In the genomic region with DNA sequence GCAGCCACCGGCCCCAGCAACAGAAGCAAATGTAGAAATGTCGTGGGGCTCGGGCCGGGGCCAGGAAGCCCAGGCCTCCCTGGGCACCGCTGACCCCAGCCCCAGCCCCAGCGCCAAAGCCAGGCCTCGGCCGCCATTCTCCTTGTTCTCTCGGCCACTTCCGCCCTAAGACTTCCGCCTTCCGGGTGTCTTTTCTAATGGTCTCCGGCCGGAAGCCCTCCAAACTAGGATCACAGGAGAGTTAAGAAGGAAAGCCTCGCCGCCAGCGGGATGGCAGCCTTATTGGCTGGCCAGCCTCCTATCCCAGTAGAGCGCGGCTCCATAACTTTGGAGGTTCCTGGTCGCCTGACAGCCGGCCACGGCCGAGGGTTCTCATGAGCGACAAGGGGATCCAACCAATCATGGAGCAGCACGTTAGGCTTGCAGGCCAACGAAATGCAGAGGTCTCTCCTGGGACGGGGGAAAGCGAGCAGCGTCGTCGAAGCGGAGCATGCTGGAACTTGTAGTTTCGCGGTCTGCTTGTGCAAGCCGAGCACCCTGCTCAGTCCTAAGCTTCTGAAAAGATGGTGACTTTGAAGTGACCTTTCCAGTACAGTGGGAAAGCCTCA, we compare ENCODE assay signal across 8 mouse cellular contexts. TPM values are rescaled to one million over a fixed set of nuclear protein-coding genes. Genes with fewer than 3 reads are reported as not detected.
DNase-seq lines count a peak whose midpoint lies in the region; ATAC-seq and TF ChIP-seq lines count a peak whose summit lies in the region.

A gene (minus strand): TSS at position 331 of the 608 bp plus-strand sequence.

- H3K9me3 ChIP-seq in embryonic facial prominence, embryonic 13.5 days, result no peaks in the 10 kb centered on the region
- H3K9me3 ChIP-seq in limb, embryonic 12.5 days, result no peaks in the 10 kb centered on the region
- no peaks in the 10 kb centered on the region for H3K9me3 ChIP-seq in midbrain, embryonic 15.5 days

- H3K9ac ChIP-seq in embryonic facial prominence, embryonic 13.5 days, result peak within 1 kb of the TSS; percentile 93
- peak within 1 kb of the TSS; percentile 86 for H3K9ac ChIP-seq in limb, embryonic 12.5 days (replicated peaks)
- H3K9ac ChIP-seq in midbrain, embryonic 15.5 days, result peak within 1 kb of the TSS; percentile 91

- H3K27ac ChIP-seq in embryonic facial prominence, embryonic 13.5 days, result peak within 1 kb of the TSS; percentile 89
- H3K27ac ChIP-seq in kidney, adult 2 months (ENCODE audit: insufficient read depth, low read depth, low read length), result peak within 1 kb of the TSS; percentile 73
- H3K27ac ChIP-seq in limb, embryonic 12.5 days, result peak within 1 kb of the TSS; percentile 91
- peak within 1 kb of the TSS; percentile 86 for H3K27ac ChIP-seq in midbrain, embryonic 15.5 days
- peak within 1 kb of the TSS; percentile 93 for H3K27ac ChIP-seq in spleen, adult 2 months (ENCODE audit: insufficient read depth, low read length)

- peak; percentile 96 for DNase-seq in 3134 (ENCODE audit: extremely low read depth, insufficient read length, low spot score)
- DNase-seq in adrenal gland, postnatal 36 days, result peak; percentile 96 to 97
- DNase-seq in heart, adult 18-20 months, result peak; percentile 97 to 99
- peak; percentile 99 for DNase-seq in kidney, adult 2 months
- peak; percentile 92 to 94 for DNase-seq in spleen, adult 2 months (ENCODE audit: low read depth in 1 of 2, low spot score in 2 of 2)

- H3K36me3 ChIP-seq in embryonic facial prominence, embryonic 13.5 days, result peaks cover 35% of the 10 kb centered on the region
- H3K36me3 ChIP-seq in kidney, adult 2 months (ENCODE audit: control insufficient read depth, insufficient read depth, low read length), result no peaks in the 10 kb centered on the region
- peaks cover 34% of the 10 kb centered on the region for H3K36me3 ChIP-seq in limb, embryonic 12.5 days
- H3K36me3 ChIP-seq in midbrain, embryonic 15.5 days (replicated peaks), result no peaks in the 10 kb centered on the region; the same call in 1 of the 2 replicates
- peaks cover 11% of the 10 kb centered on the region for H3K36me3 ChIP-seq in spleen, adult 2 months (ENCODE audit: control insufficient read depth, insufficient read depth, low read length)

- peaks cover 19% of the 10 kb centered on the region for H3K4me1 ChIP-seq in embryonic facial prominence, embryonic 13.5 days
- H3K4me1 ChIP-seq in kidney, adult 2 months (ENCODE audit: control insufficient read depth, insufficient read depth, low read length), result peaks cover 10% of the 10 kb centered on the region; the same call in 1 of the 2 replicates
- peaks cover 14% of the 10 kb centered on the region for H3K4me1 ChIP-seq in limb, embryonic 12.5 days (replicated peaks)
- peaks cover 23% of the 10 kb centered on the region for H3K4me1 ChIP-seq in midbrain, embryonic 15.5 days
- no peaks in the 10 kb centered on the region; the same call in 1 of the 2 replicates for H3K4me1 ChIP-seq in spleen, adult 2 months (ENCODE audit: control insufficient read depth, insufficient read depth, insufficient read length)

- H3K27me3 ChIP-seq in embryonic facial prominence, embryonic 13.5 days, result no peaks in the 10 kb centered on the region
- no peaks in the 10 kb centered on the region for H3K27me3 ChIP-seq in kidney, adult 2 months (replicated peaks; ENCODE audit: control insufficient read depth, insufficient read depth, low read length)
- no peaks in the 10 kb centered on the region for H3K27me3 ChIP-seq in limb, embryonic 12.5 days
- H3K27me3 ChIP-seq in midbrain, embryonic 15.5 days (replicated peaks), result no peaks in the 10 kb centered on the region
- H3K27me3 ChIP-seq in spleen, adult 2 months (ENCODE audit: control insufficient read depth, insufficient read depth, low read length), result no peaks in the 10 kb centered on the region

- TF ChIP-seq POLR2A in kidney, adult 2 months (IDR thresholded peaks at IDR 0.05; ENCODE audit: low read depth, low read length), result peak; percentile 10
- TF ChIP-seq POLR2A in spleen, adult 2 months (IDR thresholded peaks at IDR 0.05; ENCODE audit: low read depth, low read length), result peak; percentile 64

- WGBS in embryonic facial prominence, embryonic 13.5 days, result under 1% methylated on average over 35 of the region's 35 CpGs
- under 1% methylated on average over 35 of the region's 35 CpGs for WGBS in kidney, adult 2 months
- under 1% methylated on average over 35 of the region's 35 CpGs for WGBS in limb, embryonic 12.5 days
- under 1% methylated on average over 35 of the region's 35 CpGs for WGBS in midbrain, embryonic 15.5 days
- WGBS in spleen, adult 2 months, result under 1% methylated on average over 35 of the region's 35 CpGs

- peak within 1 kb of the TSS; percentile 93 for H3K4me3 ChIP-seq in embryonic facial prominence, embryonic 13.5 days
- H3K4me3 ChIP-seq in kidney, adult 2 months (ENCODE audit: insufficient read depth, low read depth, low read length), result peak within 1 kb of the TSS; percentile 99
- H3K4me3 ChIP-seq in limb, embryonic 12.5 days (replicated peaks), result peak within 1 kb of the TSS; percentile 95
- peak within 1 kb of the TSS; percentile 91 for H3K4me3 ChIP-seq in midbrain, embryonic 15.5 days
- peak within 1 kb of the TSS; percentile 89 for H3K4me3 ChIP-seq in spleen, adult 2 months (ENCODE audit: extremely low read depth, insufficient read depth, insufficient read length)

- no peak for TF ChIP-seq CTCF in kidney, adult 2 months (conservative IDR thresholded peaks at IDR 0.05; ENCODE audit: insufficient read depth, insufficient read length, low read depth, low read length)
- TF ChIP-seq CTCF in spleen, adult 2 months (IDR thresholded peaks at IDR 0.05; ENCODE audit: extremely low read depth, insufficient read depth, insufficient read length, insufficient replicate concordance), result no peak

- H3K4me2 ChIP-seq in embryonic facial prominence, embryonic 13.5 days, result peak within 1 kb of the TSS; percentile 88
- peak within 1 kb of the TSS; percentile 91 for H3K4me2 ChIP-seq in limb, embryonic 12.5 days
- H3K4me2 ChIP-seq in midbrain, embryonic 15.5 days, result peak within 1 kb of the TSS; percentile 80

- peak; percentile 96 for ATAC-seq in embryonic facial prominence, embryonic 13.5 days (ENCODE audit: insufficient number of reproducible peaks, insufficient read depth, low FRiP score, low TSS enrichment, low read depth)
- ATAC-seq in limb, embryonic 12.5 days (ENCODE audit: insufficient number of reproducible peaks, insufficient read depth, low FRiP score, low TSS enrichment, low read depth), result peak; percentile 98
- peak; percentile 99 for ATAC-seq in midbrain, embryonic 15.5 days (replicated peaks)

RNA-seq across cellular contexts. Expression of the gene that starts here (rescaled TPM):
- 100 to 1,000 TPM; 114 to 118 TPM for total RNA-seq in adrenal gland, postnatal 36 days (2021)
- polyA plus RNA-seq in embryonic facial prominence, embryonic 13.5 days (2015; fragmentation: Nextera tagmentation; extraction: Ambion mirVana), result 89.3 and 93.1 TPM in 2 replicates
- total RNA-seq in heart, adult 18-20 months (2021), result 10 to 100 TPM; 46.7 to 51.6 TPM
- 114 and 126 TPM in 2 replicates for polyA plus RNA-seq in kidney, adult 2 months (2012; rRNA removed)
- polyA plus RNA-seq in limb, embryonic 12.5 days (2016; fragmentation: Nextera tagmentation; extraction: Ambion mirVana), result 92.9 and 99.8 TPM in 2 replicates
- 57.1 and 57.5 TPM in 2 replicates for polyA plus RNA-seq in midbrain, embryonic 15.5 days (2015; fragmentation: Nextera tagmentation; extraction: Ambion mirVana)
- 63.9 and 70.1 TPM in 2 replicates for polyA plus RNA-seq in spleen, adult 2 months (2012; rRNA removed)

Comparison
In these comparisons a context has a peak if more than half of its experiments do, and no peak if none do; other contexts are left out.
1. Peak in every context shown above with its lines: DNase-seq, ATAC-seq, H3K4me3 ChIP-seq and H3K27ac ChIP-seq.